Mouse (Mus musculus) G1E (cell line): ENCODE results near the gene Camkmt.

Experiments used
- CTCF ChIP-seq: IDR thresholded peaks from 2 replicates; pipeline ENCODE4 v1.5.1; 2012; ENCODE audit warnings: low read depth, low read length, inconsistent platforms, mixed read lengths
- POLR2AphosphoS5 ChIP-seq: IDR thresholded peaks from 2 replicates; pipeline ENCODE4 v1.6.1; 2012; ENCODE audit warnings: low read depth, low read length, inconsistent platforms; ENCODE audit not compliant: insufficient replicate concordance
- TAL1 ChIP-seq: conservative IDR thresholded peaks from 2 replicates; pipeline ENCODE4 v1.6.1; 2012; ENCODE audit warnings: low read depth, low read length, inconsistent platforms, mixed read lengths

GRCm38 (mm10) chr17:85506206-85507088 lies 416.1 kb downstream of the Camkmt start:
- TF ChIP-seq CTCF, result no peak
- no peak for TF ChIP-seq TAL1
- TF ChIP-seq POLR2AphosphoS5, result no peak
